Comparison of ENCODE assay signal across 17 mouse cellular contexts in the genomic region with DNA sequence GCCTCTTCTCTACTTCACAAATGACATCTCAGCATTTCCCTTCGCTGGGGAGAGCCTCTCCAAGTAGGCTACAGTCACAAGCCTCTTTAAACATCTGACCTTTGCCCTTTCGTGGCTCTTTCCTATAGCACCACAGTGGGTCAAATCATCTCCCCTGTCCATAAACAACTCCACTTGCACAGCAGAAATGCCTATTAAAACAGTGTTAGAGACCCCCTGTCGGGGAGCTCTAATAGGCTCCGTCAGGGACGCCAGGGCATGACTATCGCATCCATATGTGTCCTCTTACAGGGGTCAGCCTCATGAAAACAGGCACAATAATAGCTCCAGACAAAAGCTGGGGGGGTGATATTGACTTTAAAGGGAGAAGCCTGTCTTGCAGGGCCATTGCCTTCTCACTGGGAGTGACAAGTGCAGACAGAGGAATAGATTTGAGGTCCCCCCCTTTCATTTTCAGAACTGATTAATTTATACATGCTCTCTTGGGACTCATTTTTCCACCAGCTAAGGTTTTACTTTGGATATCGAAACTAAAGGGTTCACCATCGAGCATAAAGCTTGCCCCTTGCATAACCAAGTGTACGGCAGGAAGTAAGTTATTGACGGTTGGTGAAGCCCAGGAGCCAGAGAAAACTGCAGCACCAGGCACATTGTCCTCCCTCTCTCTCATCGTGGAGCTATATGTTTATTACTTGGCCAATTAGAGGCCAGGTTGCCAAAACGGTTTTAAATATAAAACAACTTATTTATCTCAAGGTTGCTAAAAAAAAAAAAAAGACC.
A peak's percentile ranks its signal among the peaks of the same experiment; 100 is the strongest.
DNase-seq lines count a peak whose midpoint lies in the region; ATAC-seq lines count a peak whose summit lies in the region.
"Had no signal": no experiment of that assay in that cellular context is flagged by ENCODE, and none has a peak within 500 bp of the region (broad histone marks: within the 10 kb centered on the region; RNA-seq: fewer than 3 reads in every experiment).

No protein-coding gene starts in this region.

- no peak overlapping the region for H3K9ac ChIP-seq in hindbrain, embryonic 13.5 days
- no peak overlapping the region for H3K9ac ChIP-seq in neural tube, embryonic 15.5 days (replicated peaks)
- H3K9ac ChIP-seq in limb, embryonic 11.5 days (ENCODE audit: low read length): no peak overlapping the region
- H3K9ac ChIP-seq: heart, embryonic 13.5 days; liver, postnatal 0 days had no signal

- H3K4me1 ChIP-seq in hindbrain, embryonic 10.5 days (replicated peaks): peaks cover 19% of the 10 kb centered on the region
- peaks cover 10% of the 10 kb centered on the region for H3K4me1 ChIP-seq in hindbrain, embryonic 13.5 days (replicated peaks)
- peaks cover 6% of the 10 kb centered on the region for H3K4me1 ChIP-seq in neural tube, embryonic 15.5 days
- peaks cover 15% of the 10 kb centered on the region for H3K4me1 ChIP-seq in limb, embryonic 11.5 days (ENCODE audit: control insufficient read depth, insufficient read depth, low read length)
- H3K4me1 ChIP-seq: heart, embryonic 13.5 days had no signal

- H3K36me3 ChIP-seq in hindbrain, embryonic 10.5 days: no peaks in the 10 kb centered on the region
- no peaks in the 10 kb centered on the region for H3K36me3 ChIP-seq in hindbrain, embryonic 13.5 days
- H3K36me3 ChIP-seq in neural tube, embryonic 15.5 days: no peaks in the 10 kb centered on the region
- no peaks in the 10 kb centered on the region for H3K36me3 ChIP-seq in limb, embryonic 11.5 days (ENCODE audit: control insufficient read depth, insufficient read depth, low read length)
- H3K36me3 ChIP-seq: heart, embryonic 13.5 days had no signal

- H3K4me2 ChIP-seq in hindbrain, embryonic 13.5 days: no peak overlapping the region
- no peak overlapping the region for H3K4me2 ChIP-seq in neural tube, embryonic 15.5 days
- H3K4me2 ChIP-seq in limb, embryonic 11.5 days (ENCODE audit: low read depth, severe bottlenecking): peak overlapping the region; percentile 25; the same call in 1 of the 2 replicates
- H3K4me2 ChIP-seq: heart, embryonic 13.5 days had no signal

- DNase-seq in hindbrain, embryonic 10.5 days (ENCODE audit: low spot score): peak; percentile 58
- peak; percentile 35 for DNase-seq in neural tube, embryonic 10.5 days (ENCODE audit: extremely low spot score, low spot score)
- DNase-seq in limb, embryonic 11.5 days (ENCODE audit: low spot score): peak; percentile 55
- peak; percentile 42 for DNase-seq in retina, postnatal 1 day
- no peak for DNase-seq in gastrocnemius, postnatal 10 days
- DNase-seq in frontal cortex, postnatal 10 days (ENCODE audit: low spot score in 2 of 2): no peak
- DNase-seq: adrenal gland, postnatal 10 days; B cell, adult 2 months; gastrocnemius, postnatal 36 days; kidney, adult 8-10 months; left cerebral cortex, postnatal 4 days; liver, postnatal 0 days; thymus, adult 18-20 months had no signal

- peaks cover 67% of the 10 kb centered on the region for H3K27me3 ChIP-seq in hindbrain, embryonic 10.5 days (ENCODE audit: insufficient read depth, poor library complexity, severe bottlenecking)
- H3K27me3 ChIP-seq in hindbrain, embryonic 13.5 days: peaks cover 80% of the 10 kb centered on the region
- H3K27me3 ChIP-seq in neural tube, embryonic 15.5 days (replicated peaks): peaks cover 40% of the 10 kb centered on the region
- 0 out of 2 replicates have a peak, but pooled peaks cover 2% of the 10 kb centered on the region for H3K27me3 ChIP-seq in limb, embryonic 11.5 days (ENCODE audit: control insufficient read depth, insufficient read depth, low read length)
- H3K27me3 ChIP-seq: heart, embryonic 13.5 days had no signal

- WGBS in hindbrain, embryonic 10.5 days: 34% methylated on average over 12 of the region's 12 CpGs
- WGBS in hindbrain, embryonic 13.5 days: 31% methylated on average over 12 of the region's 12 CpGs
- 19% methylated on average over 12 of the region's 12 CpGs for WGBS in neural tube, embryonic 15.5 days
- WGBS in limb, embryonic 11.5 days: 15% methylated on average over 12 of the region's 12 CpGs

- H3K9me3 ChIP-seq in hindbrain, embryonic 10.5 days: no peaks in the 10 kb centered on the region
- no peaks in the 10 kb centered on the region for H3K9me3 ChIP-seq in hindbrain, embryonic 13.5 days
- H3K9me3 ChIP-seq in neural tube, embryonic 15.5 days (replicated peaks): no peaks in the 10 kb centered on the region
- no peaks in the 10 kb centered on the region for H3K9me3 ChIP-seq in limb, embryonic 11.5 days (ENCODE audit: control insufficient read depth, low read length)
- H3K9me3 ChIP-seq: heart, embryonic 13.5 days had no signal

- H3K27ac ChIP-seq in hindbrain, embryonic 10.5 days: no peak overlapping the region
- no peak overlapping the region for H3K27ac ChIP-seq in hindbrain, embryonic 13.5 days
- H3K27ac ChIP-seq in neural tube, embryonic 15.5 days (replicated peaks): no peak overlapping the region
- H3K27ac ChIP-seq in limb, embryonic 11.5 days (replicated peaks; ENCODE audit: low read depth, low read length): no peak overlapping the region
- H3K27ac ChIP-seq: heart, embryonic 13.5 days; layer of hippocampus, adult 2 months had no signal

- H3K4me3 ChIP-seq in hindbrain, embryonic 10.5 days: no peak overlapping the region
- no peak overlapping the region for H3K4me3 ChIP-seq in hindbrain, embryonic 13.5 days
- no peak overlapping the region for H3K4me3 ChIP-seq in neural tube, embryonic 15.5 days (replicated peaks)
- no peak overlapping the region for H3K4me3 ChIP-seq in limb, embryonic 11.5 days (ENCODE audit: low read depth, low read length)
- H3K4me3 ChIP-seq: heart, embryonic 13.5 days; layer of hippocampus, adult 2 months had no signal

- no peak for ATAC-seq in hindbrain, embryonic 13.5 days (ENCODE audit: low FRiP score)
- no peak for ATAC-seq in neural tube, embryonic 15.5 days (ENCODE audit: low FRiP score)
- ATAC-seq in limb, embryonic 11.5 days (ENCODE audit: insufficient number of reproducible peaks, low FRiP score, low TSS enrichment, low read depth): peak; percentile 68; the same call in 1 of the 2 replicates
- ATAC-seq: liver, postnatal 0 days had no signal

Comparison
In these comparisons a context has a peak if more than half of its experiments do, and no peak if none do; other contexts are left out.
1. DNase-seq: peak in hindbrain, embryonic 10.5 days (single experiment), neural tube, embryonic 10.5 days (single experiment), limb, embryonic 11.5 days (single experiment) and retina, postnatal 1 day (single experiment); none in gastrocnemius, postnatal 10 days (single experiment) and frontal cortex, postnatal 10 days (0 of 2).